Mouse (Mus musculus) pancreas, adult 10 weeks (tissue): ENCODE measurements around the gene Vmn2r47. TPM values are rescaled to one million over a fixed set of nuclear protein-coding genes. Genes with fewer than 3 reads are reported as not detected.

ENCODE experiments used
- polyA plus RNA-seq: library from polyadenylated mRNA; stranded (reverse); fragments of 350-450 nt; fragmentation: Illumina TruSeq; extraction: RNeasy Lipid Tissue Mini Kit (QIAGEN cat#74804); gene quantifications from one replicate; pipeline ENCODE4 v1.2.3, GENCODE M21; 2015; ENCODE audit warnings: low read depth, low replicate concordance; ENCODE audit not compliant: insufficient read depth

Vmn2r47 gene
- polyA plus RNA-seq: not detected

GRCm38 (mm10) chr7:9841225-9841624 is at the start of gene Vmn2r47:
Vmn2r47 (minus strand) TSS chr7:9841325.

DNA sequence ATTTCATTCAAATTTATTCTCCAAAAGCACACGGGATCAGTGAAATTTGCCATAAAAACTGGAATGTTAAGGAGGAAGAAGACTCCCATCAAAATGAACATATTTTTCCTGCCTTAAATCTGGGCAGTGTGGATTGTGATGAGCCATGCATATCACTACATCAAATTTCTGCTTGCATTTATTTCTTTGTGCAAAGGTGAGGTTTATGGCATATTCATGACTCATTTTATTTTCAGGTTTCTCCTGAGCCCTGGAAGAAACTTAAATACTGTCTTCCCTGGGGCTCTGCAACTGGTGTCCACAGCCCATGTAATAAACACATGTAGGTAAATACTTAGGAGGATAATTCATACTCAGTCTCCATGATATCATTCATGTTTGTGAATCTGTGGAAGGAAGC is 70.7 kb downstream of the Vmn2r47 start, which contains the start of gene Vmn2r46:
Gene Vmn2r46 (minus strand): TSS at position 101 of the 400 bp plus-strand sequence.

Other genes with a start within 250 kb of the Vmn2r47 start
- not detected for gene Vmn2r46, start 70.8 kb downstream of the Vmn2r47 start, polyA plus RNA-seq
- gene Vmn2r48, start 112.3 kb upstream of the Vmn2r47 start, polyA plus RNA-seq: not detected
- gene Vmn2r49, start 150.9 kb upstream of the Vmn2r47 start, polyA plus RNA-seq: not detected
- not detected for gene Vmn2r50, start 212.0 kb upstream of the Vmn2r47 start, polyA plus RNA-seq